Mouse (Mus musculus) stomach, postnatal 0 days (tissue): ENCODE data around the gene Ppm1g.

Source experiments
- CTCF ChIP-seq: IDR thresholded peaks from 2 replicates; pipeline ENCODE4 v1.5.1; 2016; ENCODE audit warnings: antibody characterized with exemption, low read depth, mild to moderate bottlenecking, moderate library complexity
- EP300 ChIP-seq: optimal IDR thresholded peaks from 2 replicates; pipeline ENCODE3; 2016; ENCODE audit warnings: antibody characterized with exemption

GRCm38 (mm10) chr5:31162462-31162861 is 58.0 kb downstream of the Ppm1g start:
- TF ChIP-seq EP300 (no peak), CTCF (no peak)
